Mouse (Mus musculus) embryo, embryonic 10.5 days (tissue): ENCODE data around the gene Kbtbd2.
A peak's percentile ranks its signal among the peaks of the same experiment; 100 is the strongest.

Experiments
- DNase-seq: peaks from one replicate; pipeline ENCODE4 v3.0.0-alpha.2; 2015; ENCODE audit warnings: low spot score

The Kbtbd2 gene

DNA sequence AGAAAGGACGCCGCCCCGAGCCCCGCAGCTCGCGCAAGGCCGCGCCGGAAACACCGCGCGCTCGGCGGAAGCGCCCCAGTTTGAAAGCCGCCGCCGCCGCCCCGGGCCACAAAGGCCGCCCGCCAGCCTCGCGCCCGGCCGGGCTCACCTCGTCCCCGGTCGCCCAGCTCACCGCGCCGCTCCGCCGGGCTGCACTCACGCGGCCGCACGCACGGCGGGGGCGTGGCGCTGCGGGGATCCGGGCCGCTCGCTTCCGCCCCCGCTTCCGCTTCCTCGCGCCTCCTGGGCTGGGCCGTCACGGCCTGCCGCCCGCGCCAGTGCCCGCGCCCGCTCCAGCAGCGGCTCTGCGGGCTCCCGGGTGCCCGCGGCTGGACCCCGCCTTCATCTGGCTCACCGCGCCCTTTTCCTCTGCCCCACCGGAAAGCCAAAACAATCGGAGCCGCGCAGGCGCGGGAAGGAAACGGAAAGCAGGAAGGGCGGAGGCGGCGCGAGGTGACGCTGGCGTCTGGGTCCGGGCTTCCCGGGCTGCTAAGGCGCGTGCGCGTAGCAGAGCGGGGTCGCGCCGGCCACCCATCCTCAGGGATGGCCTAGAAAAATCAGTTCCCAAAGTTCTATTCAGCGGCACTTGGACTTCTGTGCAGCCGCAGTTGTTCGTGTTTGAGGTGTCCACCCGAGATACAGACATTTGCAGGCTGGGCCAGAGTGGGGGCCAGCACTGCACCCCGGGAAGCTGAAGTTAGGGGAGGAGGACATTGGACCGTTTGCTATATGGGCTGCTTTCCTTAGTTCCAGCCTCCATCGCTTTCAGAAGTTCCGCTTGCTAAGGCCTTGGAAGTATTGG, at the start of gene Kbtbd2:
Kbtbd2 (minus strand) TSS at position 503 of the 841 bp plus-strand sequence.
- DNase-seq: peak; percentile 94

DNA sequence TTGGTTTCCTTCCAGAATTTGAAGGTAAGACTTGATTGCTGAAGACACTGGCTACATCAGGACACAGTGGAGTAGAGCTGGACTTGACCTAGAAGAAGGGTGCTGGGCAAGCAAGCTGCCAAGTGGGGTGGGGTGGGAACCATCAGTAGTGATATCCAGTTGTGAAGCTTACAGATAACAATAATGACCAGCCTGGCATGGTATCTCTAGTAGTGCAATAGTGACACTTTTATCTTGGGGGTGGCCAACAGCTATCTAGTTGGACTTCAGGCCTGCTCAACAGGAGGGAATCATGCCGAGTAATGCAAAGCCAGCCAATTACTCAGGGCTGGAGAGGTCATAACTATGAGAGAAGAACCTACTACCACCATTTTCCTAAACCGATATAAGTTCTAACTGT, 46.8 kb upstream of the Kbtbd2 start:
- DNase-seq: no peak

DNA sequence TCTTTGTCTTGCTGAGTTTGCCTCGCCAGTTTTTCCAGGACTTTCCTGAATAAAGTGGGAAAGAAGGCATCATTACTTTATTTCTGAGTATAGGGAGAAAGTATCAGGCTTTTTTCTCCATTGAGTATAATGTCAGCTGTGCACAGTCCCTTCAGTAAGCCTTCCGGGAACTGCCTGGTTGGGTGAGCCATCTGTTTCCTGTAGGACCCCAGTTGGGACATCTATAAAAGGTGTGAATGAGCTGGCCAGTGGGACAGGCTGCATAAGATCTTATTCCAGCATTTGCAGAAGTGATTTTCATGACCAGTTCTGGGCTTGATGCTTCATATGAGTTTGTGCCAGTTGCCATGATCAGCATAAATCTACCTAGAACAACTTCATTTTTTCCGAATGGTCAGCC, 45.6 kb upstream of the Kbtbd2 start:
- DNase-seq: no peak

DNA sequence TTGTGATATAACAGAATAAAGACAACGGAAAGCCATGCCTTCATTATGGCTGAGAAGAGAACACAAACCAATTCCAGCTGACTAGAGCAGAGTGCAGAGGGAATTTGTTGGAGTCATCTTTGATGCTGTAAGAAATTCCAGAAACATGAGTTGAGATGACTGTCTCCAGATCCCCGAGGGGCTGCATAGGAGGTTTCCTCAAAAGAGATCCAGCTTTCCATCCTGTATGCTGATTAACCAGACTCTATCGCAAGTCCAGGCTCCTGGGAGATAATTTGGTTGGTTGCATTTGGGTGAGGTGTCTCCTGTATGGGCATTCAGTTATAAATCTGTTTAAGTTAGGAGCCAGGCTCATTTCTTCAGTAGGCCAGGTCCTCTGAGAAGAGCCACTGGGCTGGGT, 40.0 kb upstream of the Kbtbd2 start:
- no peak for DNase-seq

DNA sequence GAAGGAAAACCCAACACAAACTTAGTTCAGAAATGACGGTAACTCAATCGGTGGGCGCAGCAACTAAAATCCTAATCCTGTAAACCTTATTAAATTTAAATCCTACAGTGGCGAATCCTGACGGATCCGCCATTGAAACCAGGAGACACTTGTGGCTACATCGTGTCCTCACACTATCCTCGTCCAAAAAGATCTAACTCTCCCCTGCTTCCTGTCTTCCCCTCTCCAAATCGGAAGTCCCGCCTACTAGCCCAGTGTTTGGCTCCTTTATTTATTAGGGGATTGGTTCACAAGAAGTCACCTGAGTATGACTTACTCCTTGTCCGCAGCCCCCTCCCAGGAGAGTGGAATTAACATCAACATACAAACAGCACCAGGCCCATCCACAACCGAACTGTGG, 39.6 kb upstream of the Kbtbd2 start:
- no peak for DNase-seq

DNA sequence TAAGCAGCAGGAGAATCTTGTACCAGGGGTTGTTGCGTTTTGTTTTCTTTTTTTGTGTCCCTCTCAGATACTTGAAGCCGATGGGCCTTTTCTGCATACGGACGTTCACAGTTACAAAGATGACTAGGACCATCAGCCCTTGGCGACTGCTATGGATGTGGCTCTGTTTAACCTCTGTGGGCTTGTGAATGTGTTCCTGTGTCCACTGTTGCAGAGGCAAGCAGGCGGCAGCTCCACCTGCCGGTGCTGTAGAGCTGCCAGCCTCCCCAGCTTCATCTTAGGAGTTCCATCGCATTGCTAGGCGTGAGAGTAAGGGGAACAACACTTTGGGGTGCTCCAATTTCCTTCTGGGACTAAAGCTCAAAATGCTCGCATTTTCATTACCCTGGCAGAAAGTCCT, 37.9 kb upstream of the Kbtbd2 start:
- DNase-seq: no peak

DNA sequence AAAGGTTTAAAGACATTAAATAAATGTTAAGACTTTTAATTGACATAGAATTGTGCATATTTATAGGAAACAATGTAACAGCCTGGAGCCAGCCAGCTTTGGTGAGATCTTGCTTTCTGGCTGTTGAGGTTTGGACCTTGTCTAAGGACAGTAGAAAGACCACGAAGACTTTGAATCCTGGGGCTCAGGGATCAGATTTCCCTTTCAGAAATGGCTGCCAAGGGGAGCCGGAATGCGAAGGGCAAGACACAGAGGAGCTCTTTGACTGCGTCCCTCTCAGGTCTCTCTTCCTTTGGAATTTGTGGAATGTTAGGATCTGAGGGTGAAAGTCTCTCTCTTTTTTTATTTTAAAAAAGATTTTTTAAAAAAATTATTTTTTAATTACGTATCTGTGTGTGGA, 37.2 kb upstream of the Kbtbd2 start:
- DNase-seq: peak; percentile 15

DNA sequence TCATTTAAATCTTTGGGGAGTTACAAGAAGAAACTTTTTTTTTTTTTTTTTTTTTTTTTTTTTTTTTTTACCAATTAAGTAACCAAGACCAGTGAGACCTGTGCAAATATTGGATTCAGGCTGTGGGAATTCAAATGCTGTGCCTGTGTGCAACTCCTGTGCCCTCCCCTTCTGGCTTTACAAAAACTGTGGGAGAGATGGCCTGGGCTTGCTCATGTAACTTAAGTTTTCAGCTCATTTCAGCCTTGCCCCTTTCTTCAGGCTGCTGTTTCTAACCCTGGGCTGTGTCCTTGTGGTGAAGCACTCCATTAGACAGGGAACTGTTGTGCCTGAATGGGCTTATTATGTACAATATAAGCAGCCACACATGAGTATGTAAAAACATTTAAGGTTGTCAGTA, 35.2 kb upstream of the Kbtbd2 start:
- peak; percentile 22 for DNase-seq

DNA sequence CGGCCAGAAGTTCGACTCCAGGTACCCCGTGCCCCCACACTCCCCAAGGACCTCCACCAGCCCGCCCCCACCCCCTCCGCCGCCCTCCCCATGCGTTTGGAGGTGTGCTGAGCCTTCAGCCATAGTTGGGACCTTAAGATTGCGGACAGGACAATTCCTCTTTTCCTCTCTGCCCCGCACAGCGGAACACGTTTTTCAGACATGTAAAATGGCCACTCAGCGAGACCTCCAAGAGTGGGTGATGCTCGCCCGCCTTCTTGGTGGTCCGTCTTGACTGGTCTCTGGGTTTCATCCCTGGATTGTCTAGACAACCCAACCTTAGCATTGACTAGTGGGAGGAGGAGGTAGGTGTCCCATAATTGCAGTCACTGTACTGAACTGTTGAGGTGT, 34.8 kb upstream of the Kbtbd2 start:
- peak; percentile 66 for DNase-seq

DNA sequence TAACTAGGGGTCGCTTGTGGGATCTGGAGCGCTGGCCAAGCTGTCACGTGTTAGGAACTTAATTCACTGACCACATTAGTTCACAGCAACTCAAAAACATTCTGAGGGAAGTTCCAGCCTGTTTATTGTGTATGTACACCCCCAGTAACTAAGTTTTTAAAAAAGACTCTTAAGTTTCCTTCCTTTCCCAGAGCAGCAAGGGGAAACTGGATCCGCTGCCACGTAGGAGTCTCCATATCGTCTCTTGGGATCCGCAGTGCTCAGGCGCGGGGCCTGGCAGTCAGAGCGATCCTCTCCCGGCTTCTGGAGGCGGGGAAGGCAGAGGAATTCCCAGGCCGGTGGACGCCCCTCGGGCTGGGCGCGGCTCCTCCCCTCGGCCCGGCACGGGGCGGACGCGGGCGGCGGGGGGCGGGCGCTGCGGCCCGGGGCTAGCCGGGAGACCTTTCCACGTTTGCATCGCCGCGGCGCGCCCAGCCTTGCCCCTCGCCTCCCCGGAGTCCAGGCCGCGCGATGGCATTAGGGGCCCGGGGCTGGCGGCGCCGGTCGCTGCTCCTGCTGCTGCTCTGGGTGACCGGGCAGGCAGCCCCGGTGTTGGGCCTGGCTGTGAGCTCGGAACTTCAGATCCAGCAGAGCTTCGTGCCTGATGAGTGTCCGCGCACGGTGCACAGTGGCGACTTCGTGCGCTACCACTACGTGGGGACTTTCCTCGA, 34.2 kb upstream of the Kbtbd2 start, which contains the start of gene Fkbp9:
Fkbp9 (plus strand) TSS at position 363 of the 710 bp plus-strand sequence.
- peak; percentile 91 for DNase-seq

DNA sequence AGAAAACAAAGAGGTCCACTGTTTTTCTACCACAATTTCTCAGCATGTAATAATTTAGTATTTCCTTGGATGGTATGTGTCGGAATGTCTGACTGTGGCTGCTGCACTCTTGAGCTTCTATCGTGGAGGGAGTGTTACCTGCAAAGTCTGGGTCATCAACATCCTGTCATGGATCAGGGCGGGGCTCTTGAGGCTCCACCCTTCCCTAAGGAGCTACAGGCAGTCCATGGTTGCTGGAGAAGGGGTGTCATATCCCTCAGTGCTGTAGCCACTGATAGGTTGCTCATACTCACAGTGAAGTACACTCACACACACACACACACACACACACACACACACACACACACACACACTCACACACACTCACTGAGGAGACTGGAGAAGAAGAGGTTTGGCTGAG, 28.0 kb upstream of the Kbtbd2 start:
- DNase-seq: no peak

DNA sequence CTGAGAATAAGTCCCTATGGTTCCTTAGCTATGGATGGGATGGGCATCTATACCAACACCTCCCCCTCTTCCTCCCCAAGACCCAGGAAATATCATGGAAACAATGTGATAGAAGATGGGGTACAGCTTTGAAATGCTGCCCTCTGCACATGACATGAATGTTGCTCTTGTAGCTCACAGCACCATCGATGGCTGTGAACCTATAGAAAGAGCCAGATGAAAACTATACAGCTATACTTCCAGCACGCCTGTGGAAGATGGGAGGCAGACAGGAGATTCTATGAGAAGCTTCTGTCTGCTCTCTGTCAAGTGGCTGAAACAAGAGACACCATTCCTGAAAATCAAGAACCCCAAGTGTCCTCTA, 21.5 kb upstream of the Kbtbd2 start:
- DNase-seq: no peak

DNA sequence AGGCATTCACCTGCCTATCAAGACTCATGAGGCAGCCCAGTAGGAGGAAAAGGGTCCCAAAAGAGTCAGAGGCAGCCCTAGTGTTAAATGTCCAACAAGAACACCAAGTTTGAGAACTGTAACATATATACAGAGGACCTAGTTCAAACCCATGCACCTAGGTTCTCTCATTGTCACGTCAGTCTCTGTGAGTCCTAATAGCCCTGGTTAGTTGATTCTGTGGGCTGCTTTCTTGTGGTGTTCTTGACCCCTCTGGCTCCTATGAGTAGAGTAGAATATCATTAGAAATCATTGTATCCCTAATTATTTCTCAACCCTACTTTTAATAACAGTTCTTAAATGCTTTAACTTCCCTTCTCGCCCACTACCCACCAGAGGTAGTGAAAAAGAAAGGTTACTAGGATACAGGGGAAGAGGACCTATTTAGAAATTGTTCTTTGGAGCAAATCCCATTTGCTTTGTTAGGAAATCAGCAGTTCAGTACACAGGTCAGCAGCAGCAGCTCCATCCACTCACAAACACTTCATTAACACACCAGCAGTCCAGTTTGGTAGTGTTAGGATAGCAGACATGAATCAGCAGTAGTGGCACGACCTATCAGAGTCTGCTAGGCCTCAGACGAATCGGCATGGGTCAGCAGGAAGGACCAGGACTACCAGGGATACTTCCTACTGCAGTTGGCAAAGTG, 21.0 kb upstream of the Kbtbd2 start:
- DNase-seq: no peak

DNA sequence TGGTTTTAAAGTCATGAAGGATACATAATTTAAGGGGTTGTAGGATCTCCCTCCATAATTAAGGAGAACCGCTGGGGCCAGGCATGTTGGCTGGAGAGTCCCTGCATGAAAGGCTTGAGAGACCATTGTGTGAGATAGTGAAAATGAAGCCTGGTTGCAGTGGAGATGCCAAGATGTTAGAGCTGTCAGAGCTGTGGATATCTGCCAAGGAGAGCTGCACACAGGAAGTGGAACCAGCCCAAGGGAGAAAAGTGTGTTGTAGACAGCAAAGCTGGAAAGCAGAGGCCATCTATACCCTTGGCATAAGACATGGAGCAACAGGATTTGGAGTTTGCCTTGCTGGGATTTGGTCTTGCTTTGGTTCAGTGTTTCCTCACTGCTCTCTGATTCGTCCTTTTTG, 15.7 kb upstream of the Kbtbd2 start:
- no peak for DNase-seq

DNA sequence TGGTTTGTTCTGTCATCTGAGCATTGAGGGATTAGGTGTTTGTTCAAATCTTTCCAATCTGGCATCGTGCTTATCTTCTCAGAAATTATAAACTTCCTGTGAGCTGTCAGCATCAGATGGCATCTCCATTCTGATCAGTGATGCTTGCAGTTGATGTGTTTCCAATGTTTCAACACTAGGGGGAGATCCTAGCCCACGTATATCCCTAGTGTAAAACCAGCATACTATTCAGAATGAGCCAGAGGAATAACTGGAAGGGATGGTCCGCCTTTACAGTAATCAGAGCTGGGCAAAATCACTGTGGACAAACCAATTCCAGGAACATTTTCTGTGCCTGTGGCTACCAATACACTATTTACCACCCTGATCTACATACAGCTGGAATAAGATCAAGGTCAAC, 11.0 kb upstream of the Kbtbd2 start:
- peak; percentile 78 for DNase-seq

DNA sequence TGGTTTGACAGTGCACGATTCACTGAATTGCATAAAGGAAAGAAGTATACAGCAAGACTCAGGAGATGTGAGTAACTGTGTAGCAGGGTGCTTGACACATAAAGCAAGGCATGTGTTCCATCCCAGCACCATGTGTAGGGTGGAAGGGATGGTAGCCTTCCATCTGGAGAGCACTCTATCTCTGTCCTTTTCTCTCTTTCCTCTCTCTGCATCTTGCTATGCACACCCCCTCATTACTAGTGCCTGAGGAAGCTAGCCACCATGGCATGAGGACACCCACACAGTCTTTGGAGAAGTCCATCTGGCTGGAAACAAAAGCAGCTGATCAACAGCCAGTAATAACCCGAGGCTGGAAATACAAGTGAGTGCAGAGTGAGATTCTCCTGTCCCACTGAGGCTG, 8.6 kb upstream of the Kbtbd2 start:
- no peak for DNase-seq

DNA sequence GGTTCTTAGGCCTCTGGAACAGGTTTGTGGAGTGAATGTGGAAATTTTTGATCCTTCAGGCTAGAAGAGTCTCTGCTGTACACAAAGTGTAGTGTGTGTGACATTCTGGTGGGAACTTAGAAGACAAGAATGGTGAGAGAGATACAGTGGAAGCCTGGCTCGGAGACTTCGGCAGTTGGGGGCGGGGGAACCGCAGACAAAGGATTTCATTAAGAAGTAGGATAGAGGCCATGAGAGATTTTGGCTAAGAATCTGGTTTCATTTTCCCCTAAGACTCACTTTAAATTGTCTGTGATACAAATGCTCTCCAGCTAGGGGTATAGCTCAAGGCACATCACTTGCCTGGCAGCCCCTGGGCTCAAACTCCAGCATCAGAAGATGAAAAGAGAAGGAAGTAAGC, 7.4 kb upstream of the Kbtbd2 start:
- no peak for DNase-seq

DNA sequence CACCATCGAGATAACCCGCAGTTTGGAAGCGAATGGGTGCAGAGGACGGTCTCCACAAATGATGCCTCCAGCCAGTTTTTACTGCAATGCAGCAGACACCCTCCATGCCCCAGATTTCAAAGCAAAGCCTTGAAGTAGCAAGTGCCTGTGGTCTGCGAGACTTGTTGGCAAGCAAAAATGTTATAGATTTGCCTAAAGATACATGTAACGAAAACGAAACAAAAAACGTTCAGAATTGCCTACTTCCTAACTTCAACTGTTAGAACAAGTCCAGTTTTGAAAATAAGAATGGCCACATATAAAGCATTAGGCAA, 496 bp upstream of the Kbtbd2 start:
- peak; percentile 50 for DNase-seq

DNA sequence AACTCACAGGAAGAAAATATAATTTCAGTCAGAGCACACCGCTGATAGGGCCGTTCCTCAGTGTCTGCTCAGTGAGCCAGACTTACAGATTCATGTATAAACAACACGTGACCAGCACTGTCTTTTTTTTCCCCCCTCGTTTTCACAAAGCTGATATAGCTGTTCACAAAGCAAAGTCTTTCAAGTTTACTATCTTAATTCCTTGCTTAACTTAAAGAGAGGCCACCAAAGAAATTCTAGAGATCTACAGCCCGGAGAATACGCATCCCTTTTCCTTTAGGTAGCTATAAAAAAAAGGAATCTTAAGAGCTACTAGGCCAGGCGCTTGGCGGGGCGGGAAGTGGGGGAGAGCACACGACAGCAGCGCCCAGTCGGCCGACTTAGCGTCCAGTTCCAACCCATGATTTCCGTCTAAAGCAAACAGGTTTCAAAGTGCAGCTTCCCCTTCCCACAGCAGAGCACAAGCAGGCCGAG, 908 bp downstream of the Kbtbd2 start:
- peak; percentile 72 for DNase-seq

DNA sequence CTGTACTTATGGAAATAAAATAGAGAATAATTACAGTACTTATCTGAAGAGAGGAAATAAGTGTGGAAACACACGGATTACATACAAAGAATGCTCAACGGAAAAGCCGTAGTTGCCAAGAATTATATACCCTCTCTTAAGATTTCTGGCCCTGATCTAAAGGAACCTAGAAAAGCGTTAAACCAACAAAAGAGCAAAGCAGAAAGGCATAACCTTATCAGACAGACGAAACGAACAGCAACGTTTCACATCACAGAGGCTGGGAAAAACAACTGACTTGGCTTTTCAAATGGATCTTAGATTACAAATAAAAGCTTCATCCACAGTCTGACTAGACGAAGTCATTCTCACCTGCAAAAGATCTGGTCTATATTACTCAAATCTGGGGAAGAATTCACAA, 1.4 kb downstream of the Kbtbd2 start:
- DNase-seq: no peak

DNA sequence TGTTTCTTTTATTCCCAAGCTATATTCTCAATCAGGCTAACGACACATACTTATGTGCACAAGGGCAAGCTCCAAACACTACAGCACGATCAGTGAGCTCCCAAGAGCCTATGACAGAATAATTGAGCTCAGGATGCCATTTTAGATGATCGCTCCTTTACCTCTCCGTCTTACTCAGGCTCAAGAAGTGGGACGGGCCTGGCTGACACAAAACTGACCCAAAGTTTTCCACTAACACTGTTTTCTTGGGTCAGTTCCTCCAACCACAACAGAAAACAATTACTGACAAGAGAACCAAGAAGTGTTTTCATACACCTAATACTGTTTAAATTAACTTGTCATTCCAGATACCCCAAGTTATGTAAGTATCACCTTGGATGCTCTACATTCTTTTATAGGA, 2.8 kb downstream of the Kbtbd2 start:
- DNase-seq: no peak

DNA sequence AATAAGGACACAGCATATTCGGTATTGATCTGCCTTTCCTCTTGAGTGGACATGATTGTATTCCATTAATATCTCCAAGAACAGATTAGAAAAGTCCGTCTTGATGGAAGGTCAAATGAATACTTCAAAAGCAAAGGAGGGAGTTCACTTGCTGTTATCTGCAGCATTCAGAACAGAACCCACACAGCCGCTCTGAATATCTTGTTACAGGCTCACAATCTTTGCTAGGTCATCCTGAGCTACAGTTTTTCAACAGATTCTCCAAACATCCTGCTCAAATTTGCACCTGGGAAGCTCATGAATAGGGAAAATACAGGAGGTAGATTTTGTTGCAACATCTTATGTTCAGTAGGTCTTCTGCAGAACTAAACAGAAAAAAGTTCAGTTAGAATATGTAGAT, 8.3 kb downstream of the Kbtbd2 start:
- DNase-seq: no peak

DNA sequence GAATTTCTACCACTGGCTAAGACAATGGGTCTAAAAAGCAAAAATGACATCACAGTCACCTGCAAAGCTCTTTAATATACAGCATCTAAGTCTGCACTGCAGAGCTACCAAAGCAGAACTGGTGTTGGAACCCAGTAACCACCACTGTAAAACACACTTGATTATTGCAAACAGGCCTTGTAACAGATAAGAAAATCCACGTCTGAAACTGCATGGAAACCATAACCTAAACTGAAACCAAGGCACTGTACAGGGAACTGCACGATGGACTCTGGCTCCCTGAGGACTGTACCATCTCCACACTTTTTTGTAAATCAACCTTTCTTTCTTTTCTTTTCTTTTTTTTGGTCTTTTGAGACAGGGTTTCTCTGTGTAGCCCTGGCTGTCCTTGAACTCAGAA, 9.9 kb downstream of the Kbtbd2 start:
- no peak for DNase-seq
